Mouse (Mus musculus) adrenal gland, postnatal 4 days (tissue): ENCODE results near the gene Itpkb. TPM values are rescaled to one million over a fixed set of nuclear protein-coding genes. Genes with fewer than 3 reads are reported as not detected.

ENCODE experiments used
- DNase-seq, 2 experiments: peaks; one replicate each; pipeline ENCODE4 v3.0.0; 2021 to 2022; ENCODE audit warnings: low spot score in 2 of 2, mixed read lengths in 2 of 2
- total RNA-seq, 2 experiments: library from RNA; stranded (reverse); gene quantifications; 2 replicates each; pipeline ENCODE4 v1.2.3; 2021

Gene Itpkb
- total RNA-seq, 2 experiments from 2014 or later = 73.5 to 77.8 TPM

- DNase-seq = no peak
Observed at GRCm38 (mm10) chr1:180410306-180410705, 80.0 kb downstream of the Itpkb start.

GRCm38 (mm10) chr1:180415064-180415463 is 84.8 kb downstream of the Itpkb start:
- no peak for DNase-seq

- no peak for DNase-seq
Observed at GRCm38 (mm10) chr1:180415836-180416235, 85.6 kb downstream of the Itpkb start.

- no peak for DNase-seq
Observed at GRCm38 (mm10) chr1:180417118-180417517, 86.8 kb downstream of the Itpkb start.

GRCm38 (mm10) chr1:180419059-180419458 is 88.8 kb downstream of the Itpkb start:
- no peak for DNase-seq

GRCm38 (mm10) chr1:180420496-180421164 is 90.3 kb downstream of the Itpkb start:
- DNase-seq = no peak

GRCm38 (mm10) chr1:180421165-180421909 is 91.1 kb downstream of the Itpkb start:
- no peak for DNase-seq

GRCm38 (mm10) chr1:180422076-180422828 is 92.0 kb downstream of the Itpkb start:
- DNase-seq = peak; percentile 44 to 62

- DNase-seq = no peak
Observed at GRCm38 (mm10) chr1:180423008-180423639, 92.8 kb downstream of the Itpkb start.

- no peak for DNase-seq
Observed at GRCm38 (mm10) chr1:180423931-180424330, 93.6 kb downstream of the Itpkb start.

GRCm38 (mm10) chr1:180426405-180426804 is 96.1 kb downstream of the Itpkb start:
- DNase-seq = no peak

- no peak for DNase-seq
Observed at GRCm38 (mm10) chr1:180427685-180428084, 97.4 kb downstream of the Itpkb start.

GRCm38 (mm10) chr1:180428101-180428712 is 97.9 kb downstream of the Itpkb start:
- DNase-seq = peak in 1 of 2 experiments; percentile 44

- DNase-seq = no peak
Observed at GRCm38 (mm10) chr1:180428871-180429270, 98.6 kb downstream of the Itpkb start.

- DNase-seq = no peak
Observed at GRCm38 (mm10) chr1:180429819-180430218, 99.5 kb downstream of the Itpkb start.

- no peak for DNase-seq
Observed at GRCm38 (mm10) chr1:180431833-180432232, 101.5 kb downstream of the Itpkb start.

- DNase-seq = no peak
Observed at GRCm38 (mm10) chr1:180433098-180433538, 102.8 kb downstream of the Itpkb start.

- no peak for DNase-seq
Observed at GRCm38 (mm10) chr1:180433796-180434566, 103.7 kb downstream of the Itpkb start.

GRCm38 (mm10) chr1:180434925-180435324 is 104.6 kb downstream of the Itpkb start:
- DNase-seq = no peak

GRCm38 (mm10) chr1:180439496-180439895 is 109.2 kb downstream of the Itpkb start:
- no peak for DNase-seq
